Mouse (Mus musculus) liver, embryonic 11.5 days (tissue): Measurements from ENCODE around the gene Bcl2. TPM values are rescaled to one million over a fixed set of nuclear protein-coding genes. Genes with fewer than 3 reads are reported as not detected.
A peak's percentile ranks its signal among the peaks of the same experiment; 100 is the strongest.

Experiments
- ATAC-seq: fragments of 200-750 bp; cut with Nextera tagmentation; replicated peaks from 2 replicates; pipeline ENCODE4 v1.8.0; 2017; ENCODE audit warnings: moderate number of reproducible peaks, mild to moderate bottlenecking, moderate TSS enrichment, moderate library complexity; ENCODE audit not compliant: low FRiP score
- DNase-seq: peaks from one replicate; pipeline ENCODE4 v3.0.0-alpha.2; 2017; ENCODE audit warnings: low spot score
- H3K27ac ChIP-seq: fragments of 300-500 bp; sonication (generic); 2 replicates; pipeline ENCODE4 v1.5.1; 2014; ENCODE audit warnings: mild to moderate bottlenecking, low read depth, low read length, control low read depth
- H3K27me3 ChIP-seq: fragments of 300-500 bp; sonication (generic); replicated peaks from 2 replicates; pipeline ENCODE4 v1.6.1; 2014; ENCODE audit warnings: low read length, mixed read lengths; ENCODE audit not compliant: control insufficient read depth, insufficient read depth
- H3K36me3 ChIP-seq: fragments of 300-500 bp; sonication (generic); 2 replicates; pipeline ENCODE4 v1.6.1; 2014; ENCODE audit warnings: mild to moderate bottlenecking, low read length, moderate library complexity, mixed read lengths; ENCODE audit not compliant: control insufficient read depth, insufficient read depth
- H3K4me1 ChIP-seq: fragments of 300-500 bp; sonication (generic); replicated peaks from 2 replicates; pipeline ENCODE4 v1.6.1; 2014; ENCODE audit warnings: low read length, mixed read lengths; ENCODE audit not compliant: control insufficient read depth, insufficient read depth
- H3K4me2 ChIP-seq: fragments of 300-500 bp; sonication (generic); 2 replicates; pipeline ENCODE4 v1.6.1; 2014; ENCODE audit warnings: mild to moderate bottlenecking, control low read depth, moderate library complexity
- H3K4me3 ChIP-seq: fragments of 300-500 bp; sonication (generic); 2 replicates; pipeline ENCODE4 v1.5.1; 2014; ENCODE audit warnings: low read depth, low read length, control low read depth
- H3K9ac ChIP-seq: fragments of 300-500 bp; sonication (generic); 2 replicates; pipeline ENCODE4 v1.6.1; 2014; ENCODE audit warnings: low read depth, low read length, control low read depth
- H3K9me3 ChIP-seq: fragments of 300-500 bp; sonication (generic); 2 replicates; pipeline ENCODE4 v1.6.1; 2016; ENCODE audit warnings: low read length, inconsistent platforms, mixed read lengths; ENCODE audit not compliant: control insufficient read depth
- WGBS: fragments of 180-500 bp; shearing (Covaris S2); extraction: QIAGEN DNeasy Blood & Tissue Kit; methylation state at CpG from one replicate; pipeline ENCODE4 v1.1.7; 2014; 5-methylcytosine and 5-hydroxymethylcytosine counted together
- polyA plus RNA-seq: library from polyadenylated mRNA; unstranded; fragments of >200 nt; fragmentation: Nextera tagmentation; extraction: Ambion mirVana; gene quantifications from 2 replicates; pipeline ENCODE4 v1.2.1, GENCODE M21; 2014

Gene Bcl2
- polyA plus RNA-seq, 1 experiment from 2014 or later, result 2.8 TPM

GRCm38 (mm10) chr1:106662486-106662885 lies 51.6 kb downstream of the Bcl2 start:
- Histone ChIP-seq H3K27me3 (no peaks in the 10 kb centered on the region), H3K9ac (no peak overlapping the region), H3K4me2 (no peak overlapping the region), H3K36me3 (no peaks in the 10 kb centered on the region), H3K27ac (no peak overlapping the region), H3K4me3 (no peak overlapping the region), H3K9me3 (no peaks in the 10 kb centered on the region), H3K4me1 (0 out of 2 replicates have a peak, but pooled peaks cover 5% of the 10 kb centered on the region)
- 86% methylated on average over 5 of the region's 5 CpGs for WGBS
- DNase-seq (no peak), ATAC-seq (no peak)

- DNase-seq (no peak), ATAC-seq (peak; percentile 78)
- Histone ChIP-seq H3K36me3 (no peaks in the 10 kb centered on the region), H3K9me3 (no peaks in the 10 kb centered on the region), H3K9ac (no peak overlapping the region), H3K27me3 (no peaks in the 10 kb centered on the region), H3K4me2 (no peak overlapping the region), H3K4me1 (peaks cover 4% of the 10 kb centered on the region; the same call in 1 of the 2 replicates), H3K4me3 (no peak overlapping the region), H3K27ac (no peak overlapping the region)
- WGBS, result 57% methylated on average over 4 of the region's 5 CpGs
Observed at GRCm38 (mm10) chr1:106658293-106658847, 55.7 kb downstream of the Bcl2 start.

GRCm38 (mm10) chr1:106656207-106656738 lies 57.8 kb downstream of the Bcl2 start:
- Histone ChIP-seq H3K4me2 (no peak overlapping the region), H3K27ac (no peak overlapping the region), H3K36me3 (no peaks in the 10 kb centered on the region), H3K27me3 (no peaks in the 10 kb centered on the region), H3K4me3 (no peak overlapping the region), H3K4me1 (peaks cover 4% of the 10 kb centered on the region; the same call in 1 of the 2 replicates), H3K9ac (no peak overlapping the region), H3K9me3 (no peaks in the 10 kb centered on the region)
- no peak for ATAC-seq
- DNase-seq, result no peak
- WGBS, result 80% methylated on average over 5 of the region's 5 CpGs

- 88% methylated on average over 6 of the region's 6 CpGs for WGBS
- Histone ChIP-seq H3K36me3 (no peaks in the 10 kb centered on the region), H3K4me2 (no peak overlapping the region), H3K9ac (no peak overlapping the region), H3K9me3 (no peaks in the 10 kb centered on the region), H3K4me1 (peaks cover 4% of the 10 kb centered on the region; the same call in 1 of the 2 replicates), H3K27ac (no peak overlapping the region), H3K4me3 (no peak overlapping the region), H3K27me3 (no peaks in the 10 kb centered on the region)
- DNase-seq (no peak), ATAC-seq (no peak)
Observed at GRCm38 (mm10) chr1:106654254-106654653, 59.8 kb downstream of the Bcl2 start.

- H3K9ac ChIP-seq, result no peak overlapping the region
- 45% methylated on average over 4 of the region's 4 CpGs for WGBS
- H3K4me1 ChIP-seq, result peaks cover 4% of the 10 kb centered on the region; the same call in 1 of the 2 replicates
- no peaks in the 10 kb centered on the region for H3K27me3 ChIP-seq
- H3K27ac ChIP-seq, result no peak overlapping the region
- H3K4me3 ChIP-seq, result no peak overlapping the region
- H3K9me3 ChIP-seq, result no peaks in the 10 kb centered on the region
- H3K4me2 ChIP-seq, result no peak overlapping the region
- H3K36me3 ChIP-seq, result no peaks in the 10 kb centered on the region
- ATAC-seq (peak; percentile 69; the same call in 1 of the 2 replicates), DNase-seq (no peak)
Observed at GRCm38 (mm10) chr1:106653441-106653860, 60.6 kb downstream of the Bcl2 start.

GRCm38 (mm10) chr1:106651211-106651610 lies 62.9 kb downstream of the Bcl2 start:
- H3K4me3 ChIP-seq, result no peak overlapping the region
- no peak overlapping the region for H3K9ac ChIP-seq
- ATAC-seq, result no peak
- no peak overlapping the region for H3K27ac ChIP-seq
- WGBS, result 88% methylated on average over 7 of the region's 7 CpGs
- no peaks in the 10 kb centered on the region for H3K9me3 ChIP-seq
- H3K4me1 ChIP-seq, result peaks cover 4% of the 10 kb centered on the region; the same call in 1 of the 2 replicates
- no peaks in the 10 kb centered on the region for H3K27me3 ChIP-seq
- no peak for DNase-seq
- H3K36me3 ChIP-seq, result no peaks in the 10 kb centered on the region
- no peak overlapping the region for H3K4me2 ChIP-seq

- Histone ChIP-seq H3K4me2 (no peak overlapping the region), H3K27ac (no peak overlapping the region), H3K4me3 (no peak overlapping the region), H3K36me3 (no peaks in the 10 kb centered on the region), H3K9me3 (no peaks in the 10 kb centered on the region), H3K9ac (no peak overlapping the region), H3K4me1 (peaks cover 4% of the 10 kb centered on the region; the same call in 1 of the 2 replicates), H3K27me3 (no peaks in the 10 kb centered on the region)
- WGBS, result 92% methylated on average over 4 of the region's 4 CpGs
- ATAC-seq (no peak), DNase-seq (no peak)
Observed at GRCm38 (mm10) chr1:106650427-106650826, 63.6 kb downstream of the Bcl2 start.

- Histone ChIP-seq H3K4me3 (no peak overlapping the region), H3K9me3 (no peaks in the 10 kb centered on the region), H3K9ac (no peak overlapping the region), H3K36me3 (no peaks in the 10 kb centered on the region), H3K27me3 (no peaks in the 10 kb centered on the region), H3K27ac (no peak overlapping the region), H3K4me1 (no peaks in the 10 kb centered on the region), H3K4me2 (no peak overlapping the region)
- no peak for DNase-seq
- no peak for ATAC-seq
- WGBS, result 80% methylated on average over 3 of the region's 3 CpGs
Observed at GRCm38 (mm10) chr1:106647336-106647735, 66.7 kb downstream of the Bcl2 start.

- Histone ChIP-seq H3K4me2 (no peak overlapping the region), H3K36me3 (no peaks in the 10 kb centered on the region), H3K4me3 (no peak overlapping the region), H3K27ac (no peak overlapping the region), H3K9me3 (no peaks in the 10 kb centered on the region), H3K9ac (no peak overlapping the region), H3K27me3 (no peaks in the 10 kb centered on the region), H3K4me1 (no peaks in the 10 kb centered on the region)
- ATAC-seq, result no peak
- DNase-seq, result no peak
- 81% methylated on average over 4 of the region's 4 CpGs for WGBS
Observed at GRCm38 (mm10) chr1:106644566-106644965, 69.5 kb downstream of the Bcl2 start.
